Mouse (Mus musculus): ENCODE results near the gene Fnbp1.

DNA sequence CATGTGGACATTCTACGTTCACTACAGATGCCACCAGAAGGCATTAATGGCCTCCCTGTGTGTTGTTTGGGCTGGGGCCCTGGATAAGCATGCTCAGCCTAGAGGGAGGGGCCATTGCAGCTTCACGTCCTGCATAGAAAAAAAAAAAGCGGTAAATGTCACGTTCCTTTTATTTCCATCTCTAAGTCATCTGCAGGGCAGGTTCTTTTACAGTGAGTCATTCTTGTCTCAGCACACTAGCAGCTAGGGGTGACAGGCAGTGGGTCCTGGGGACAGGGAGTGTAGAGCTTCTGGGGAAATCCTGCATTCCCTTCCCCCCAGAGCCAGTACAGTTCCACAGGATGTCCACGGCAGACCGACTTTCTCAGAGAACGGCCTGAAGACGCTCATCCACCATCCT, 115.2 kb downstream of the Fnbp1 start:
- TF ChIP-seq POLR2A (IDR thresholded peaks at IDR 0.05; ENCODE audit: borderline replicate concordance, extremely low read depth, insufficient read depth, insufficient read length, poor library complexity, severe bottlenecking): no peak
- no peak for TF ChIP-seq CTCF (IDR thresholded peaks at IDR 0.05; ENCODE audit: borderline replicate concordance, extremely low read depth, insufficient read depth, insufficient read length)

All from brain, embryonic 14.5 days (tissue).